Mouse (Mus musculus) T-helper 17 cell (primary cell): ENCODE results near the gene Fbxw17.
"Not testable (repeated sequence)": the region's sequence is repeated elsewhere in the genome, so short reads cannot be mapped to it uniquely, and the experiment has no call there.

Source experiments
- in situ Hi-C, 2 experiments: fragments of 300-600 bp; cut with MboI, MseI; formaldehyde crosslinking; loops; 1 replicate in 1 of 2; 2 replicates in 1 of 2; pipeline ENCODE4 v1.15.1; 2025; ENCODE audit warnings: high pct_unique_total_duplicates in 2 of 2

Gene Fbxw17

DNA sequence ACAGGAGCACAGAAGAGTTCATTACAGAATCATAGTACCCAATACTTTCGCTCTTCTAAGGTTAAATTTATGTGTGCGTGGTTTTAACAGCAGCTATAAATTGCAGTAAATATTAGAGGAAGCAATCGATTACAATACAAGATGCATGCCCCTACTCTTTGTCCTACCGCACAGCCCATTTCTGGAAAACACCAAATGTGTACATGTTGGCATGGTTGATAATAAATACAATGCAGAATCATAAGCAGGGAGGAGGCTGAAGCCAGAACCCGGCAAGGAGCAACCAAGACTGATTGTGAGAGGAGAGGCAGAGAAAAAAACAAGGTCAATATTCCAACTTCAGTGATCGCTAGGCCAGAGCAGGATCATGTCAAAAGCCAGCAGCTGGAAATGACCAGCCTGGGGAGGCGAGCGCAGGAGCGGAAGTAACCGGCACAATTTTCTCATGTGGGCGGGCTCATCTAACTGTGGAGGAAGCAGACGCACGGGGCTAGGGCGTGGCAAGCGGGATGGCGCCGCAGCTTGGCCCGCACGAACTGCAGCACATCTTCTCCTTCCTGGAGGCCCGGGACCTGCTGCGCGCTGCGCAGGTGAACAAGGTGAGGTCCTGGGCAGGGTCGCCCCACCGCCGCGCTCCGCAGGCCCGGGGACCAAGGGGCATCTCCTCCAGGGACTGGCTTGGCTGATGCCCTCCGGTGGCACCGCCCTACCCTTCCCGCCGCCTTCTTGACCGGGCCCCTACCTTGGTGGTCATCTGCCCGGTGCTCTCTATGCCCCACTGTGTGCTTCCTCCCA is at the start of gene Fbxw17:
Gene Fbxw17 (plus strand): TSS at position 476 of the 795 bp plus-strand sequence.
- in situ Hi-C loops: loop anchor here (10.0 to 25.0 kb wide), 3 partner anchors 720 to 1227 kb away; partner anchors contain the start of gene Cks2 (in 1 of the 2)

DNA sequence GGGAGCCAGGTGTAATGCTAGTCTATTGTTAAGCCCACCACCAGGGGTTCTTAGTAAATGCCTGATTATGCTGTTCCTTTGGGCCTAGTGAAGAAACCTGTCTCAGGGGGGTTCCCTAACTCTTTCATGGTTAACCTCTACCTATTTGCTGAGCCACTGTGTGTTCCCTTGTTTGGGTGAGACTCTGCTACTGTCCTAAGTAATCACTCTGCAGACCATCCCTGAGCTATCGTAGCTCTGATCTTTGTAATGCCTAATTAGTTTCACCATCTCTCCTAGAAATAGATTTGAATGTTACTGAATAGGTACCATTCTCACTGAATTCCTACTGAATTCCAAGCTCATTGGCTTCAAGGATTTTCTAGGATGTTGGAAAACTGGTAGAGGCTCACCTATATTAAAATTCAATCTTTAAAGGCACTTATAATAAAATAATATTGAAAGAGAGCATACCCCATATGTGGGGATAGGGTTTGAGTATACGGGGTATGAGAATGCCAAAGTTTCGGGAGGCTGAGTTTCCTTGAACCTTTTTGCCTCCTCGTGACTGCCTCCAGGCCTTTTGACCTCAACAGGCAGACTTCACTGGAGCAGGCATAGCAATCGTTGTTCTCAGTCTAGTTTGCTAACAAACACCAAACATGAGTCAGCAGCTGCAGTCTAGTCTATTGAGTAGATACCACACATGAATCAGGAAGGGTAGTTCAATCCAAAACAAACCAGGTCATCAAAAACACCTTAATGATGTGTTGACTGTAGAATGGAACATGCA is 44.5 kb upstream of the Fbxw17 start:
- in situ Hi-C loops: loop anchor here (5.0 kb wide), 2 partner anchors 139 to 534 kb away; no protein-coding TSS in a partner anchor

DNA sequence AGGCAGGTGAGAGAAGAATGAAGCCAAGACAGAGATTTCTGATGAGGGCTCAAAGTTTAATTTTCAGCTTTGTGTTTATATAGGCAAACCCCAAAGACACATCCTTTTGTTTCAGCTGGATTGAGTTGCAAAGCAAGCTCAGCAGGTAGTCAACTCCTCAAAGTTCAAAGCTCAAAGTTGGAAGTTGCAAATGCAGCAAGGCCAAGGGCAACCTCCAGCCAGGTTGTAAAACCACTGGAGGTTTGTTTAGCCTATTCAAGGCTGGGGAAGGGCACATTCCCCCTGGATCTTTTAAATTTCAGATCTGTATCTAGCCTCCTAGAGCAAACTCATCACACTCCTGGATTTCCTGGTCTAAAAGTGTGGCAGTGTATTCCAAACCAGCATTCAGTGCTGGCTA is 28.5 kb upstream of the Fbxw17 start:
- in situ Hi-C loops: not testable (repeated sequence)

DNA sequence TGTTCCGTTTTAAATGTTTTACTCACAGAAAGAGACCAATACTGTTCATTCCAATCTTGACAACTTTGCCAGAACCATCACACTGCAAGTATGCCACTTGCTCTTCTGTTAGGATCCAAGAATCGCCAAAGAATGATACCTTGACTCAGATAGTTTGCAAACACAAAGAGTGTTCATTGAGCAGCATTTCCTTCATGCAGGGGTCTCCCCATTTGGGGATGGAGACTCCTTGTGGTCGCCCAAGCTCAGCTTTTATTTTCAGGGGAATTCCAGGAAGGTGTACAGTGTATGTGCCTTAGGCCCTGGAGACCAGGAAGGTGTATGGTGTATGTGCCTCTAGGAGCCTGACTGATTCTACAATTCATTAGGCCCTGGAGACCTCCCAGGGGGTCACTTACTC is 757 bp downstream of the Fbxw17 start:
- in situ Hi-C loops: loop anchor here (10.0 to 25.0 kb wide), 3 partner anchors 719 to 1226 kb away; partner anchors contain the start of gene Cks2 (in 1 of the 2)

DNA sequence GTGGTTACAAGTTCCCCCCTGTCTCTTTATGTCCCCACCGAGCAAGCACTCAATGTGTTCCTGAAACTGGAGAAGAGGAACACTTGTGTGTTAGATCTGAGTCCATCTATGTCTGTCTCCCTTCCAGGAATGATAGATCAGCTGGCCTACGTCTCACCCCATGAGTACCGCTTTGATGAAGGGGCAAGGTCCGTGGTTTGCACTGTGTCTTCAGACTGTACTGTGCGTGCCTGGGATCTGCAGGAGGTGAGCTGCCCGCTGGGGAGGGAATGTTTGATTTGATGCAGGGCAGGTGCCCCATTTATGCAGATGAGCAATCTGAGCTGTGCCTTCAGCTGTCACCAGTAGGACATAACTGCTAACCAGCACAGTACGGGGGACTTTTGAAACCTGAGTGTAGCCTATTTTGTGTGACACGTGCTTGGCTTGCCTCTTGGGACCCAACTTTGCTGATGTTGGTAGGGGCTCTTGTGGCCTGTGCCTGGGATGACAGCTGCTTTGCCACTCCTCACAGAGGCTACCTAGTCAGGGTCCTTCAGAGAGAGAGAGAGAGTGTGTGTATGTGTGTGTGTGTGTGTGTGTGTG is 6.1 kb downstream of the Fbxw17 start:
- in situ Hi-C loops: loop anchor here in 1 of 2 experiments (25.0 kb wide), 1 partner anchor 714 kb away; no protein-coding TSS in a partner anchor

DNA sequence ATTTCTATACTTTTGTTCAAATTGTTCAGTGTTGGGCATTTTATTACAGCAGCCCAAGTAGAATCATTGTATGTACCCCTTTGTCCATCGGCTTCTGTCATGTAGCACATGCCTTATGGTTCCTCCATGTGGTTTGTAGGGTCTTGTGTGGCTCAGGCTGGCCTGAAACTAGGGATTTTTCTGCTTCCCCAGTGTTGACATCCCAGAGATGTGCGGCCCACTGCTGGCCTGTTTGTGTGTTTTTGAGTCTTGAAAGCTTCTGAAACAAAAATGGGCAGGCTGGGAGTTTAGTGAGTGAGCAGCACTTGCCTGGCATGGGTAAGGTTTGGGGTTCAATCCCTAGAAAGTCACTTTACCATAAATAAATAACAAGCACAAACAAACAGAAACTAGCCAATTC is 6.9 kb downstream of the Fbxw17 start:
- in situ Hi-C loops: loop anchor here in 1 of 2 experiments (25.0 kb wide), 1 partner anchor 713 kb away; no protein-coding TSS in a partner anchor

DNA sequence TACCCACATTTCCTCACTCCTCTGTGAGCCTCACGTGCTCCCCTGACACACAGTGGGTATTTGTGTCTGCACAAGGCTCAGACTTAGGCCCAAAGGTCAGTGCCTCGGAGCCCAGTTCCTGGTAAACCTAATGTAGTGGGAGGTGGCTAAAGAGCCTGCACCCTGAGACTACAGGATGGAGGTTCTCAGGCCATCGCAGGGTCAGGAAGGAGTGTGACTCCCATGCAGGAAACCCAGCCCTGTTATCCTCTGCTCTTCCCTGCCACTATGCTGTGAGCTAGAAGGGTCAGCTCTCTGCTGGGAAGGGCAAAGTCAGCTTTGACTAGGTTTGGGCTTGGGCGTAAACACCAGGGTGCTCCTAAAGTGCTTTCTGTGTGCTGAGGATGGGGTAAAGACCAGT is 9.0 kb downstream of the Fbxw17 start:
- in situ Hi-C loops: loop anchor here in 1 of 2 experiments (25.0 kb wide), 1 partner anchor 1614 kb away; no protein-coding TSS in a partner anchor

DNA sequence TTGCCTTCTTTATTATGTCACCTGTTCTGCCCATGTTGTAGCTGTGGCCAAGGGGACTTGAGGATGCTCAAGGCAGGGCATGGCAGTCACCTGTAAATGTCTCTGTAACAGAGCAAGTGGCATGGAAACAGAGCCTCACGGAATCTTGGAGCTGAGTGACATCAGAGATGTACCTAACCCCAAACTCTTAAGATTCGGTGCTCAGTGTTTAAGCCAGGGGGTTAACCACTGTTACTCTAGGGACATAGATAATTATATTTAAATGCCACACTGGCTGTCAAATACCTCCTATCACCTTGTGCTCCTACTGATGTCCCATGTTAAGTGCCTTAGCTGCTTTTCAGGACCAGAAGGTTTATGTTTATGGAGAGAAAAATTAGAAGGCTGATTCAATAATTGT is 26.1 kb downstream of the Fbxw17 start, which contains the start of gene Gm47429:
Gene Gm47429 (minus strand): TSS at position 101 of the 400 bp plus-strand sequence.
- in situ Hi-C loops: loop anchor here in 1 of 2 experiments (25.0 kb wide), 1 partner anchor 1632 kb away; no protein-coding TSS in a partner anchor

DNA sequence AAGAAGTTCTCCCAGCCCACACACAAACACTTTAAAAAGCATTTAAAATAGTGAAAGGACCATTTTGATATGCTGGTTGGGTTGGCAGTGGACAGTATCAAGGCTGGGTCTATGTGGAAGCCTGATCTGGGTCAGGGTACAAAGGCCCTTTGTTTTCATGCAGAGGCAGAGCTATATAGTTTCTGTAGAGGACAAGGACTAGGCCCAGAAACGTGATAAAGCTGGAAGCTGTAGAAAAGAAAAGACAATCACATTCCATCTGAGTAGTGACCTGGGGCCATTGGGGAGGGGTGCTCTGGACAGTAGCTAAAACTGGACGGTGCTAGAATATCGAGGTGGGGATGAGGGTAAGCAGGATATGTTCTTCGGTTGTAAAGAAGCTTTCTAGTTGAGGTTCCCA is 27.6 kb downstream of the Fbxw17 start:
- in situ Hi-C loops: loop anchor here in 1 of 2 experiments (25.0 kb wide), 1 partner anchor 1633 kb away; no protein-coding TSS in a partner anchor

DNA sequence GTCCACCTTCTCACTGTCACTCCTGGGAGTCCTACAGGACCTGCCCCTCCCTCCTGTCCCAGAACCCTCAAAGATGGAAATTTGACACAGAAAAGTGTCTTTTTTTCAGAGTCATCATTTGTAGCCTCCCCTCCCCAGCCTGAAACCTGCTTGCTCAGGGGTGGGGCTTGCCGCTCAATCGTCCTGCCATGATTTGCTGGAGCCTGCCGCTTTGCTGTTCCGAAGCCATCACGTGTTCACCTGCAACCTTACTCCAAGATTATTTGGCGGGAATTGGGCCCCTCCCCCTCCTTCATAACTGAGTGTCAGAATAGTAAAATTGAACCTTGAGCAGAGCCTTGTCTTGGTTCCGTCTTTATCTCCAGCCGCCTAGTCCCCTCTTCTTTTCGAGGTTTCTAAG is 34.6 kb downstream of the Fbxw17 start:
- in situ Hi-C loops: not testable (repeated sequence)

DNA sequence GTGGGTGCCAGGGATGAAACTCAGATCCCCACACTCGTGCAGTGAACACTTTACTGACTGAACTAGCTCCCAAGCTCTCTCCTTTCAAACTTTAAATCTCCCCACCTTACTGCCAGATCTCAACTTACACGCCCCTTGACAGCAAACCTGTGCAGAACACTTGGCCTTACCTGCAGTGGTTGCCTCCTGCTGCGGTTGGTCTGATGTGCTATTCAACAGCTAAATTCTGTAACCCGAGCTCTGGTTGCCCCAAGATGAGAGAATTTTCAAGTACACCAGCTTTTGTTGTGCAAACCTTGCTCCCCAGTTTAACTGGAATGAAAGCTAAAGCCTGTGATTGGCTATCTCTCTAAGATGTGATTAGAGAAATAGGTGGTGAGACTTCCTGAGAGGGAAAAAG is 35.8 kb downstream of the Fbxw17 start:
- in situ Hi-C loops: no loop called here

DNA sequence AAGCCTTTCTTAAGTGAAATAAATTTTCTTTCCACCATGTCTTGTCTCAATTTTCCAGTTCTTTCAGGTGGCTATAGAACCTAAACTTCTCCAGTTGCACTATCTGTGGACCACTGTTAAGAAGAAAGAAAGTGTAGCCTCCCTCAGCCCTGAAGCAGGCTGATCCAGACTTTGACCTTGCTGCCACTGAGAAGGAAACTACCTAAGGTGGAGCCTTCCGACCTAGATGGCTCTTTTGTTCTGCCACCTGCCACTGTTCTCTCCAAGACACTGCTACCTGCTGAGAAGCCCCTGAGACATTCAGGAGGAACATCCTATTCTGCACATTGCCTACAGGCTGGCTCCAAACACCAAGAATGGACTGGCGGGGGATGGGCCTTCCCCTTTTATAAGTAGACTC is 42.8 kb downstream of the Fbxw17 start:
- in situ Hi-C loops: not testable (repeated sequence)

DNA sequence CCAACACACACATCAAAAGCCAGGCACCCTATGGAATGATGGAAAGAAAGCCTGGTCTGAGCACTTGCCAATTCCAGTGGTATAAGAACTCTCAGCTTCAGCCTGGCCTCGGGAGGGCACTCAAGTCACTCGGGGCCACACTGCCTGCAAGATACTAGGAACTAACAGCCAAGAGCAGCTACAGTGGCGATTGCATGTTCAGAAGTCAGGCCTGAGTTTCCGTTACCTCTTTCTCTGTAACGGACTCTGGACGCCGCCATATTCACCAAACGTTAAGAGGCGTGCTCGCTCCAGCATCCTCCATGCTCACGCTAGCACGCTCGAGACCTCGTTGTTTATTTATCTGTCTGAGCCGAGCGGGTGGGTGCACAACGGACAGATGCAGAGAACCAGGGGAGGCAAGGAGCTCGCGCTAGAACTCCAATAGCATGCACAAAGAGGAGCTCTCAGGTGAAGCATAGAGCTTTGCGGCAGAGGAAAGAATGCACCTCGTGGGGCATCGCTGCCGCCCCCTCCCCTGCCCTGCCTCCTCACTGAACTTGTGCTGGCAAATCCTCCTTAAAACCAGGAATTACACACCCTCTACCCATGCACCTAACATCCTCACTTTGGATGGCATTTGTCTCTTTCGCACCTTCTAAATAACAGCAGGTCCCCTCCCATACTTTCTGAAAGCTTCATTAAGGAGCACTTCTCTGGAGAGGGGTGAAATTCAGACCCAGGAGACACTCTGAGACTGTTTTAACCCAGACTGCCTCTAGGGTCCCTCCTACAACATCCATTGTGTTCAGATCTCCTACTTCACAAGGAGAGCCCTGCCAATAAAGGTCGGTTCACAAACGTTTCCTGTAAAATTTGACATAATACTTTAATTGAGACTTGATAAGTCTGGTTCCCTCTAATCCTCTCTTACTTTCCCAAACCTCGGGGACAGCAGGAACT is 47.2 kb downstream of the Fbxw17 start:
- in situ Hi-C loops: no loop called here

DNA sequence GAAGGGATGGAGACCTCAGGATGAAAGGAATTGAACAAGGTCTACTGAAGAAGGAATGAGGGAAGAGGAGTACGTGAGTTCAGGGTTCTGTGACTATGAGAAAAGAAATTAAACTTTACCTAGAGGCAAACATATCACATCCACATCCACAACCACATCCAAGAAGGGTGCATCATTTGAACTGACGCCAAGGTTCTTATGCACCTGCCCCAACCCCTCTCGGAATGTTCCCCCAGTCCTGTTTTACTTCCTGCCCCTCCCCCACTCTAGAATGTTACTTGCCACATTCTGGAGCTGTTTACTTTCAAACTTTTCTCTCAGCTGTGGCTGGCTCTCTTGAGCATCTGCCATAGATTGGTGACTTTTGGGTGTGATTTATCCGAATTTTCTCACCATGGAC is 49.3 kb downstream of the Fbxw17 start, which contains the start of gene Nutm2:
Gene Nutm2 (plus strand): TSS at position 301 of the 400 bp plus-strand sequence.
- in situ Hi-C loops: no loop called here
